Mouse (Mus musculus) thymus, adult 2 months (tissue): Measurements from ENCODE around the gene Parg. TPM values are rescaled to one million over a fixed set of nuclear protein-coding genes. Genes with fewer than 3 reads are reported as not detected.

Source experiments
- DNase-seq: peaks from one replicate; pipeline ENCODE4 v3.0.0; 2021
- H3K27ac ChIP-seq: fragments of 200-500 bp; 2 replicates; pipeline ENCODE4 v1.5.1; 2012; ENCODE audit warnings: low read length, control low read depth; ENCODE audit not compliant: control insufficient read depth, insufficient read depth
- H3K27me3 ChIP-seq: fragments of 200-500 bp; 2 replicates; pipeline ENCODE4 v1.6.1; 2012; ENCODE audit warnings: mild to moderate bottlenecking, low read length, moderate library complexity, mixed read lengths; ENCODE audit not compliant: control insufficient read depth, insufficient read depth
- H3K36me3 ChIP-seq: fragments of 200-500 bp; 2 replicates; pipeline ENCODE4 v1.6.1; 2012; ENCODE audit warnings: mild to moderate bottlenecking, low read length, moderate library complexity; ENCODE audit not compliant: control insufficient read depth, insufficient read depth
- H3K4me1 ChIP-seq: fragments of 200-500 bp; replicated peaks from 2 replicates; pipeline ENCODE4 v1.6.1; 2012; ENCODE audit warnings: low read length; ENCODE audit not compliant: control insufficient read depth, insufficient read depth
- H3K4me3 ChIP-seq: fragments of 200-500 bp; 2 replicates; pipeline ENCODE4 v1.5.1; 2012; ENCODE audit warnings: mild to moderate bottlenecking, low read length, control low read depth, moderate library complexity; ENCODE audit not compliant: control insufficient read depth, insufficient read depth
- CTCF ChIP-seq: fragments of 200-500 bp; IDR thresholded peaks from 2 replicates; pipeline ENCODE4 v1.5.1; 2012; ENCODE audit warnings: mild to moderate bottlenecking, control low read depth, low read length, moderate library complexity, borderline replicate concordance; ENCODE audit not compliant: control insufficient read depth, poor library complexity, insufficient read depth; ENCODE audit errors: extremely low read depth
- POLR2A ChIP-seq: fragments of 200-500 bp; IDR thresholded peaks from 2 replicates; pipeline ENCODE4 v1.6.1; 2012; ENCODE audit warnings: mild to moderate bottlenecking, low read length, control low read depth, moderate library complexity; ENCODE audit not compliant: control insufficient read depth, poor library complexity, insufficient read depth; ENCODE audit errors: extremely low read depth
- WGBS: fragments of 180-500 bp; shearing (Covaris S2); methylation state at CpG from one replicate; pipeline ENCODE4 v1.1.7; 2018; 5-methylcytosine and 5-hydroxymethylcytosine counted together
- polyA plus RNA-seq: library from polyadenylated mRNA; depleted of rRNA; stranded (reverse); fragments of >200 nt; gene quantifications from 2 replicates; pipeline ENCODE4 v1.2.3, GENCODE M21; 2012; rRNA removed

Parg gene
- 9.0 and 10.5 TPM in 2 replicates for polyA plus RNA-seq

- peak within 1 kb of the TSS; percentile 99 for H3K4me3 ChIP-seq
- peaks cover 20% of the 10 kb centered on the region for H3K36me3 ChIP-seq
- peaks cover 7% of the 10 kb centered on the region for H3K4me1 ChIP-seq
- peak; percentile 54 for TF ChIP-seq POLR2A
- no peak for TF ChIP-seq CTCF
- WGBS = 1% methylated on average over 77 of the region's 77 CpGs
- DNase-seq = peak; percentile 85
- H3K27ac ChIP-seq = peak within 1 kb of the TSS; percentile 75
- no peaks in the 10 kb centered on the region for H3K27me3 ChIP-seq
Observed at GRCm38 (mm10) chr14:32201791-32202451, at the start of gene Parg, which contains the start of gene Timm23. TSS of gene Parg (plus strand) at chr14:32201949. TSS of gene Timm23 (minus strand) at chr14:32201898.

- no peak for DNase-seq
- no peaks in the 10 kb centered on the region for H3K27me3 ChIP-seq
- TF ChIP-seq CTCF = no peak
- no peak for TF ChIP-seq POLR2A
- H3K4me1 ChIP-seq = no peaks in the 10 kb centered on the region
- no peak overlapping the region for H3K4me3 ChIP-seq
- H3K36me3 ChIP-seq = no peaks in the 10 kb centered on the region
- WGBS = 94% methylated on average over 18 of the region's 18 CpGs
- no peak overlapping the region for H3K27ac ChIP-seq
Observed at GRCm38 (mm10) chr14:32152243-32152965, 49.3 kb upstream of the Parg start.

GRCm38 (mm10) chr14:32153156-32153555 is 48.6 kb upstream of the Parg start:
- Histone ChIP-seq H3K27ac (no peak overlapping the region), H3K4me1 (no peaks in the 10 kb centered on the region), H3K36me3 (no peaks in the 10 kb centered on the region), H3K27me3 (no peaks in the 10 kb centered on the region), H3K4me3 (no peak overlapping the region)
- TF ChIP-seq POLR2A = no peak
- no peak for TF ChIP-seq CTCF
- WGBS = 96% methylated on average over 2 of the region's 2 CpGs
- DNase-seq = no peak

- DNase-seq = no peak
- H3K27me3 ChIP-seq = no peaks in the 10 kb centered on the region
- 95% methylated on average over 6 of the region's 6 CpGs for WGBS
- H3K27ac ChIP-seq = no peak overlapping the region
- H3K4me1 ChIP-seq = peaks cover 4% of the 10 kb centered on the region
- no peaks in the 10 kb centered on the region for H3K36me3 ChIP-seq
- no peak overlapping the region for H3K4me3 ChIP-seq
- TF ChIP-seq POLR2A = no peak
Observed at GRCm38 (mm10) chr14:32154758-32155157, 47.0 kb upstream of the Parg start.

DNA sequence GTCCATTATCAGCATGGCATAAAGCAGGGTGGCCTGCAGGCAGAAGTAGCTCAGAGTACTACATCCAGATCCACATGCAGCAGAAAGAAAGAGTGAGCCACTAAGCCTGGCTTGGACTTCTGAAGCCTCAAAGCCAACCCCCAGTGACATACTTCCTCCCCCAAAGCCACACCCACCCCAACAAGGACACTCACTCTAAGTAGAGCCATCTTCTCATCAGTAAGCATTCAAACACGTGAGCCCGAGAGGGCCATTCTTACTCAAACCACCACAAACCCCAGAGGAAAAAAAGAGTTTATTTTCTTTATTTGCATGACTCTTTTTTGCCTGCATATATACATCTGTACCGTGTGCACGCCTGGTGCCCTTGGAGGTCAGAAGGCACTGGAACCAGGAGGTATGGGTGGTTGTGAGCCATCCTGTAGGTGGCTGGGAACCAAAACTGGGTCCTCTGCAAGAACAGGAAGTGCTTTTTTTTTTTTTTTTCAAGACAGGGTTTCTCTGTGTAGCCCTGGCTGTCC is 42.5 kb upstream of the Parg start:
- Histone ChIP-seq H3K36me3 (no peaks in the 10 kb centered on the region), H3K4me3 (peak overlapping the region; percentile 90), H3K4me1 (peaks cover 13% of the 10 kb centered on the region), H3K27me3 (no peaks in the 10 kb centered on the region), H3K27ac (peak overlapping the region; percentile 57; the same call in 1 of the 2 replicates)
- TF ChIP-seq POLR2A (no peak), CTCF (no peak)
- no peak for DNase-seq
- WGBS = 49% methylated on average over 4 of the region's 4 CpGs

DNA sequence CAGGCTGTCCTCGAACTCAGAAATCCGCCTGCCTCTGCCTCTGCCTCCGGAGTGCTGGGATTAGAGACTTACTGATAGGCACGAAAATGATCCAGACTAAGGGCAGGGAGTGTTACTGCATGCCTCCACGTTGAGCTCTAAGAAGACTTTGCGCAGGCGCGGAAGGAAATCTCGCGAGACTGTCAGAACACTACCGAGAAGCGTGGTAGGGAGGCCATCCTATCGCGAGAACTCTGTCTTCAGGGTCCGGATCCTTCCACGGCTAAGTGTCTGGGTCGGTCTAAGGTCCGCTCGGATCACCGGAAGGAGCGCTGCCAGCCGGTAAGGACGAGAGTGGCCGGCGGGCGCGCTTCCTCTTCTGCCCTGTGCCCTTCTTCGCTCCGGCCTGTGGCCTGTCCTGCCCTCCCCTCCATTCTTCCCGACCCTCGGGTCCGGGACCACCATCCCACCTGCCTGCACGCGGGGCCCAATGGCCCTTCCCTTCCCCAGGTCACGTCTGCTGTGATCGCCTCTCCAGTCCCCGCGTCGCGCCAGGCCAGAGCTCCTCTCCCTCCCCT is 42.0 kb upstream of the Parg start, which contains the start of gene Ncoa4:
Gene Ncoa4 (plus strand): TSS at position 176 of the 557 bp plus-strand sequence.
- H3K36me3 ChIP-seq = no peaks in the 10 kb centered on the region
- peak; percentile 97 for DNase-seq
- no peaks in the 10 kb centered on the region for H3K27me3 ChIP-seq
- H3K4me3 ChIP-seq = peak within 1 kb of the TSS; percentile 90
- TF ChIP-seq POLR2A (peak; percentile 53; the same call in 1 of the 2 replicates), CTCF (no peak)
- H3K4me1 ChIP-seq = peaks cover 13% of the 10 kb centered on the region
- WGBS = under 1% methylated on average over 40 of the region's 40 CpGs
- H3K27ac ChIP-seq = peak within 1 kb of the TSS; percentile 57; the same call in 1 of the 2 replicates
